Mouse (Mus musculus) erythroblast, embryonic 14.5 days (primary cell): ENCODE measurements around the gene Sulf2. TPM values are rescaled to one million over a fixed set of nuclear protein-coding genes. Genes with fewer than 3 reads are reported as not detected.

Experiments
- H3K27me3 ChIP-seq: 2 replicates; pipeline ENCODE4 v1.6.1; 2012; ENCODE audit warnings: inconsistent platforms; ENCODE audit not compliant: control insufficient read depth
- H3K36me3 ChIP-seq: 2 replicates; pipeline ENCODE4 v1.6.1; 2012; ENCODE audit warnings: mild to moderate bottlenecking, inconsistent platforms; ENCODE audit not compliant: control insufficient read depth
- H3K4me1 ChIP-seq: 2 replicates; pipeline ENCODE4 v1.6.1; 2012; ENCODE audit warnings: inconsistent platforms; ENCODE audit not compliant: control insufficient read depth
- H3K4me3 ChIP-seq: replicated peaks from 2 replicates; pipeline ENCODE3; 2012; ENCODE audit warnings: moderate library complexity, mild to moderate bottlenecking, inconsistent platforms
- H3K9me3 ChIP-seq: 2 replicates; pipeline ENCODE4 v1.6.1; 2012; ENCODE audit warnings: low read length, inconsistent platforms, mixed read lengths; ENCODE audit not compliant: control insufficient read depth
- GATA1 ChIP-seq: IDR thresholded peaks from 2 replicates; pipeline ENCODE4 v1.6.1; 2012; ENCODE audit warnings: low read length, inconsistent platforms, mixed read lengths
- TAL1 ChIP-seq: IDR thresholded peaks from 3 replicates; pipeline ENCODE4 v1.6.1; 2012; ENCODE audit warnings: low read length, inconsistent platforms, mixed read lengths
- polyA plus RNA-seq: library from polyadenylated mRNA; stranded (reverse); fragments of >175 nt; gene quantifications from 2 replicates; pipeline ENCODE4 v1.2.3, GENCODE M21; 2012

The Sulf2 gene
- polyA plus RNA-seq, 1 experiment: 0.01 TPM

DNA sequence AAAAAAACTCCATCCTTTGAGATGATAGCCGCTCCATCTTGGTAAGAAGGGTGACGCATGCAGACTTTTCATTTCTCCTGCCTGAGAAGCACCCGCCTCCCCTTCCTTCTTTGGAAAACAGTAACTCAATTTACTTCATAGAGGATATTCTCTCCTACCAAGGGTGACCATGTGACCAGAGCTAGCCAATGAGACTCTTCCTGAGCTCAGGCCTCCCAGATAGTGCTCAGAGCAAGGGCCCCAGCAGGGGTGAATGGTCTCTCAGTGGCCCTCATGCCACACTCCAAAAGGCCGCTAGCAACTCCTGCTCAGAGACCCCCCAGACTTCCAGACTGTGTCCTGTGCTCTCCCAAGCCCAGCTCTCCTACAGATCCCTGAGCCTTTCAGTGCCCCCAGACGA is 11.6 kb downstream of the Sulf2 start:
- Histone ChIP-seq H3K4me3 (no peak overlapping the region), H3K9me3 (no peaks in the 10 kb centered on the region), H3K36me3 (no peaks in the 10 kb centered on the region), H3K27me3 (no peaks in the 10 kb centered on the region), H3K4me1 (no peaks in the 10 kb centered on the region)
- TF ChIP-seq GATA1: no peak
- no peak for TF ChIP-seq TAL1

DNA sequence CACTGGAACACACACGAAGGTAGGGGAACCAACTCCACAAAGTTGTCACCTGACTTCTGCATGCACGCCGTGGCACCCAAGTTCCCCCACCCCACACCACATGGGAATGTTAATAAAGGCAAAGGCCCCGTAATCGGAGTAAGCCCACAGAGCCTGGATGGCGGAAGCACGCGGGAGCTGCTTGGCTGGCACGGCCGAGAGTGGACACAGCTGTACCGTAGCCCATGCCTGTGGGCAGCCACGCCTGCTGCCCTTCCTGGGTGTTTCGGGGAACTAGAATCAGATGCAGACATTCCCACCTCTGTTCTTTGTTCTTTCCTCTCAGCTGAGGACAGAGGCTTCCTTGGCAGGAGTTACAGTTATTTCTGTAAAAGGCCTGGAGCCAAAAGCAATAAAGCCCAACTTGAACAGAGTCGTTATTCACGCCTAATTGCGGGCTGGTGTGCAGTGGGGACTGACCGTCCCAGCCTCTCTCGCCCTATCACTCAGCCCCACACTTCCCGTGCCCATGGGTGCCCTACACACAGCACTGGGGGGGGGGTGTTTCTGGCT is 12.8 kb downstream of the Sulf2 start:
- Histone ChIP-seq H3K27me3 (no peaks in the 10 kb centered on the region), H3K4me3 (no peak overlapping the region), H3K36me3 (no peaks in the 10 kb centered on the region), H3K4me1 (no peaks in the 10 kb centered on the region), H3K9me3 (no peaks in the 10 kb centered on the region)
- TF ChIP-seq TAL1 (no peak), GATA1 (no peak)

DNA sequence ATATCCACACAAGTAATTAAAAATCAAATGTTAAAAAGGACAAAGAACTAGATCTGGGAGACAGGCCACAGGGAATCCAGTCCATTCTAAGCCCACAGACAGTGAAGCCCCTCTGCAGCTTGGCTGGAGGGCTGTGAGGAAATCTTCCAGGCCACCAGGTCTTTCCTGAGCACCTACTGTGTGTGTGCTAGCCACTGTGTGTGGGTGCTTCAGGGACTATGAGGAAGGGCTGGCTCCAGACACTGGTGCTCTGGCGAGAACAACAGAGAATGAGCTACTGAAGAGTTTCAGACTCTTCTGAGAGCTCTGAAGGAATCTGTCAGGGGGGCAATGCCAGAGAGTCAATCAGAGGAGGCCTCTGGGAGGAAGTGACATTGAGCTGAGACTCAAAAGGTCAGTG is 13.6 kb downstream of the Sulf2 start:
- Histone ChIP-seq H3K9me3 (no peaks in the 10 kb centered on the region), H3K4me1 (no peaks in the 10 kb centered on the region), H3K4me3 (no peak overlapping the region), H3K27me3 (no peaks in the 10 kb centered on the region), H3K36me3 (no peaks in the 10 kb centered on the region)
- TF ChIP-seq GATA1 (no peak), TAL1 (no peak)

DNA sequence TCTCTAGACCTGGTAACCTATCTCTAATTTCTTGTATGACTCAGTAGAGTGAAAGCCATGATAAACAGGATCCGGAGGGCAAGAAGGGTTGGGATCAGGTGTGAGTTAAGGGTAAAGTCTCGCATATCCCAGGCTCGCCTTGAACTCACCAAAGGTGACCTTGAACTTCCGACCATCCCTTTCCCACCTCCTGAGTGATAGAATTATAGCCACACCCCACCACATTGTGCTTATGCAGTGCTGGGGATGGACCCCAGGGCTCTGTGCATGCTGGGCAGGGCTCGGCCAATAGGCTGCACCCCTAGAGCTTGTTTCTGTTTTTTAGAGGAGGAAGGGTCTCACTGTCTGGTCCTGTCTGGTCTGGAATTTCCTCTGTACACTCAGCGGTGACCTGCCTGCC is 14.4 kb downstream of the Sulf2 start:
- Histone ChIP-seq H3K4me1 (no peaks in the 10 kb centered on the region), H3K36me3 (no peaks in the 10 kb centered on the region), H3K9me3 (no peaks in the 10 kb centered on the region), H3K4me3 (no peak overlapping the region), H3K27me3 (no peaks in the 10 kb centered on the region)
- TF ChIP-seq GATA1: no peak
- no peak for TF ChIP-seq TAL1

DNA sequence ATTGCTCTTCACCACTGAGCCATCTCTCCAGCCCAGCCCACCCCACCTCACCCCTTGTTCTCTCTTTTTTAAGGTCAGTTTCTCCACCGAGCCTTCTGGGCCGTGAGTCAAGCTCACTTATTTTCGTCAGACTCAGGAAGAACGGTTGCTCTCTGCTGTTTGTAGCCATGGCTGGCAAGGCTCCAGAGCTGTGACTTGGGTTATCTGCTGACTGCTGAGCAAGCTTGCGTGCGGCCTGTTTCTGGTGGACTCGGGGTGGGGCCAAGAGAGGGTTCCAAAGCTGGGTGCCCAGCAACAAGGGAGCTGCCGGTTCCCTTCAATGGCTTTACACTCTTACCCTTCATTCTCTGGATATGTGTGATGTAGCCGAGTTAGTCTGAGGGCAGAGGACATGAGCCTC is 15.0 kb downstream of the Sulf2 start:
- TF ChIP-seq GATA1 (no peak), TAL1 (no peak)
- no peaks in the 10 kb centered on the region for H3K36me3 ChIP-seq
- H3K9me3 ChIP-seq: no peaks in the 10 kb centered on the region
- no peak overlapping the region for H3K4me3 ChIP-seq
- no peaks in the 10 kb centered on the region for H3K27me3 ChIP-seq
- no peaks in the 10 kb centered on the region for H3K4me1 ChIP-seq

DNA sequence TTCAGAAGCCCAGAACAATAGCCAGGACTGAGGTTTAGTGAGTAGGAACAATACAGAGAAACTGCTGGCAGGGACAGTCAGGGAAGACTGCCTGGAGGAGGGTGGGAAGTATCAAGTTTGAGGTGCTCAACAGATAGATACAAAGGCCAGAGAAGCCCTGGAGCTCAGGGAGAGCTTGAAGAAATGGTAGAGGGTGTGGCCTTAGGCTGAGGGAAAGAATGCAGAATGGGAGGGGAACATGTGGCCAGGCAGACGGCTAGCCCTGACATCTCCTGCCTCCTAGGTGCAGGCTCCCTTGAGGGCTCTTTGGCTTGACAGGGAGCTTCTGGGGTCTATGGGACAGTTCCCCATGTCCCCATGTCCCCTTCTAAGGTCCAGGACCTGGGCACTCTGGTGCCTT is 17.2 kb downstream of the Sulf2 start:
- Histone ChIP-seq H3K4me3 (no peak overlapping the region), H3K36me3 (no peaks in the 10 kb centered on the region), H3K9me3 (no peaks in the 10 kb centered on the region), H3K4me1 (no peaks in the 10 kb centered on the region), H3K27me3 (no peaks in the 10 kb centered on the region)
- no peak for TF ChIP-seq TAL1

DNA sequence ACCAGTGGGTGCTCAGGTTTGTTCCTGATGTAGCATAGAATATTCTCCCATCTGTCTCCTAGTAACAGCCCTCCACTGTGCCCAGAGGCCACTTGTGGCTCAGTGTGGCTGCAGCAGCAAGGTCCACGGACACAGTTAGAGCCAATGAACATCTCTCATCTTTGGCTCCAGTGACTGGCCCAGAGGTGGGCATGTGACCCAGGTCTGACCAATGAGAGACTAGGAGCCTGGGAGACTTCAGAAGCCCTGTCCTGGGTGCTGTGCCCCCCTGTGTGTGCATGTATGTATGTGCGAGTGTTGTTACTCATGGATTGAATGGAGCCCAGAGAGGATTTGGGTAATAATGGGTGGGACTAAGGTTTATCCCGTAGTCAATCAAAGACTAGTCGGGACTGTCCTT is 18.0 kb downstream of the Sulf2 start:
- TF ChIP-seq GATA1: no peak
- Histone ChIP-seq H3K27me3 (no peaks in the 10 kb centered on the region), H3K36me3 (no peaks in the 10 kb centered on the region), H3K9me3 (no peaks in the 10 kb centered on the region), H3K4me3 (no peak overlapping the region), H3K4me1 (no peaks in the 10 kb centered on the region)

DNA sequence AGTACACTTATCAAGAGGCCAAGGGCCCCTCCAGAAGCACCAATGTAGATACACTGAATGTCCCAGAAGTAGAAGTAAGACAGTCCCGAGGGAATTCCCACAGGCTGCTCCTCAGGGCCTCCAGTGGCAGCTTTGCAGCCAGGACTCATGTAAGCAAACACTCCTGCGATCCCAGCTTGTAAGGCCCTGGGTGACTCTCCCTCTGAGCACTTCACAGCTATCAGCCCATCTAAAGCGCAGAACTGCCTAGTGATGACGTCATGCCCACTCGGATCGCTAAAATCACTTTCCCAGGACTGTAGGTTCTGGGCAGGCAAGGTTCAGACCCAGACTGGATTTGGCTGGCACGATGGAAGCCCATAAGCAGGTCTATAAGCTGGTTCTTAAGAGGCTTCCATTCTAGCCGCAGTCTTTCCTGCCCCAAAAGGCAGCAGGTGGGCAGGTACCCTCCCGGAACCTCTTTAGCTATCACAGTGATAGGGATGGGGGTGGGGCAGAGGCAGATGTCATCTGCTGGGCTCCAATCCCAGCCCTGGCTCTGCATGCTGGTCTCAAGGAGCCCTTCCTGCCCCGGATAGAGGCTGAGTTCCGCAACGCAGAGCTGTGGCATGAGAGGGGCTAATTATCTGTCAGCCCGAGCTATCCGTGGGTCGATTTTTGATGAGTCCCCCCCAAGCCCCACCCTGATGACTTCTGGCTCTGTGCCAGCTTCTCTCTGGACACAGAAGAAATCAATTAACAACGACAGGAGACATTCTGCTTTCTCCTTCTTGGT is 19.6 kb downstream of the Sulf2 start:
- Histone ChIP-seq H3K9me3 (no peaks in the 10 kb centered on the region), H3K36me3 (no peaks in the 10 kb centered on the region), H3K4me3 (no peak overlapping the region), H3K27me3 (no peaks in the 10 kb centered on the region), H3K4me1 (no peaks in the 10 kb centered on the region)
- TF ChIP-seq TAL1 (no peak), GATA1 (no peak)

DNA sequence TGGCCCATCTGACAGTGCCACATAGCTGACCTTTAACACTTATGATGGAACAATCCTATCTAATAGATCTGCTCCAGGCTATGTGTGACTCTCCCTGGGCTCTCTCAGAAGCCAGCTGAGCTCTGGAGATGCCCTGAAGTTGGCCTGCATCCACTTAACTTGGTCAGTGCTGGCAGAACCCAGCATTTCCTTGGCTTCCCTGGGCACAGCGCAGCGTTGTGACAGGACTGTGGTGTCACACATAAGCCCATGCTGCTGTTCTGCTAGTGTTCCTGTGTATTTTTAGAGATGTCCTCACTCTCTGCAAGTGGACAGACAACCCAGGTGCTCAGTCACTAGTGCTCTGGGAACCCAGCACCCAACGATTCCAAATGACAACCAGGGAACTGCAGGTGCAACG is 26.7 kb downstream of the Sulf2 start:
- no peak for TF ChIP-seq GATA1
- no peak for TF ChIP-seq TAL1
- Histone ChIP-seq H3K36me3 (no peaks in the 10 kb centered on the region), H3K4me1 (no peaks in the 10 kb centered on the region), H3K27me3 (no peaks in the 10 kb centered on the region), H3K9me3 (no peaks in the 10 kb centered on the region), H3K4me3 (no peak overlapping the region)

DNA sequence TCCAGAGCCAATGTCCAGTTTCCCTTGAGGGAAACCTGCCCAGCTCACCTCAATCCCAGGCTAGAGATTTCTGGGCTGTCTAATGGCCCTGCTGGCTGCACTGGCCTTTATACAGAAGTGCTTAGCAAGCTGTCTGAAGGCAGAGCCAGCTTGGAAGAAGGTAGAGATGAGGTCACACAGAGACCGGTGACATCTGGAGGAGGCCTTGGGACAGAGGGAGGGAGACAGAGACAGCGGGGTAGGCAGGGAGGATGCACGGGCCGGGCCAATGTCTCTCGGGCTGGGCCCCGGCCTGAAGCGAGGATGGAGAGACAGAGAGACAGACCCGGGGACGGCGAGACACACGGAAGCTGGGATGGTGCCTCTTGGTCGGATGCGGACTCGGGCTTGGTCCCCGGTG is 27.4 kb downstream of the Sulf2 start:
- Histone ChIP-seq H3K9me3 (no peaks in the 10 kb centered on the region), H3K4me1 (no peaks in the 10 kb centered on the region), H3K36me3 (no peaks in the 10 kb centered on the region), H3K27me3 (no peaks in the 10 kb centered on the region), H3K4me3 (no peak overlapping the region)
- TF ChIP-seq TAL1: no peak
- TF ChIP-seq GATA1: no peak
